Mouse (Mus musculus) testis, postnatal 14 days (tissue): ENCODE measurements around the gene A730009L09Rik.

ENCODE experiments used
- DNase-seq: peaks from one replicate; pipeline ENCODE4 v3.0.0; 2021; ENCODE audit warnings: low spot score

A730009L09Rik gene

GRCm38 (mm10) chr16:84560279-84560602 lies 45.3 kb downstream of the A730009L09Rik start:
- DNase-seq, result no peak
